Mouse (Mus musculus) gonadal fat pad, adult 2 months (tissue): ENCODE measurements around the gene Gm13941. TPM values are rescaled to one million over a fixed set of nuclear protein-coding genes. Genes with fewer than 3 reads are reported as not detected.

Experiments used
- DNase-seq: peaks from one replicate; pipeline ENCODE4 v3.0.0-alpha.2; 2012; ENCODE audit warnings: low read depth
- polyA plus RNA-seq: library from polyadenylated mRNA; depleted of rRNA; stranded (reverse); fragments of >200 nt; gene quantifications from 2 replicates; pipeline ENCODE4 v1.2.3, GENCODE M21; 2012; rRNA removed

Gm13941 gene
- not detected in 2 replicates for polyA plus RNA-seq

DNA sequence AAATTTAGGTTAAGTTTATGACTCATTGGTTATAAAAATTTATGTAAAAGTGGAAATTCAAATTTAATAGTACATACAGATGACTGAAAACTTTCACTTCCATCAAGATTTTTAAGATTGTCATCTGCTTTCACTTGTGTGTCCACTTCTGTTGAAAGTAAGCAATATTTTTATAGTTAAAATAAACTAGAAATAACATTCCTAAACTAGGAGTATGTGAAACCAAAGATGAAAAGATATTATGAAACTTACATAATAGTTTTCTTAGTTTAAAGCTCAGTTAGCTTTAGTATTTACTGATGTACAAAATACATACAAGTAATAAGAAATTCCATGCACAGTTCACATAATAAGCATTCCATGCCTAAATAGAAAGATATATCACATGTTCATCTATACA is at the start of gene Gm13941:
Gm13941 (minus strand) TSS at position 101 of the 400 bp plus-strand sequence.
- no peak for DNase-seq

DNA sequence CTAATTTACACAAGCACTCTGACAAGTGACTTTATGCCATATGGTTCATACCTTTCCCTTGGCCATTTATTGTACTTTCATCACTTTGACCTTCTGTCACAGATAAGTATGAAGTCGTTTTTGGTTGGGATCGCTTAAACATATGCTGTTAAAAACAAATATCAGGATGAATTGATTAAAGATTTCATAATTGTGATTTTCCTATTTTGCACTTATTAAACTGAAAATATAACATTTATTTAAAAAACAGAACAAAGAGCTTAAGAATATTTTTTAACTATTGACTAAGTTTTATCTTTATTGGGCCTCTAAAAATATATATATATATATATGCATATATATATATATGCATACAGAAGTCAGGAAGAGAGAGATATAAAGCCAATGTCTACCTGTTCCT is 47.1 kb upstream of the Gm13941 start, which contains the start of gene Gm15130:
Gm15130 (minus strand) TSS at position 101 of the 400 bp plus-strand sequence.
- DNase-seq: no peak

DNA sequence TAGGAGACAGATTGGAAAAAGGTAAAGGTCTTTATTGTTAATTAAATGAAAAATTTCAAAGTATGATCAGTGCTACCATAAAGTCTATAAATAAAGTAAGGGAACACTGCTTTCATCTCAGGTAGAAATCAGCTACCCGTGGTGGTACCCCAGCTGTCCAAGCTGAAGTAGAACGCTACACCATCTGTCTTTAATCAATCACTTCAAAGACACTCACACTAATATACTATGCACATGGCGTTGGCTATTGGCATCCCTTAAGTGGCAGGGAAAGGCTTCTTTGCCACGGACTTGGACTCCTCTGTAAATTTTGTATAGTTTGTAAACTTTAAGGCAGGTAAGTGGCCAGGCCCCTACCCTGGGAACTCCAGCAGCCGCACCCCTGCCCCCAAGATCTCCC is 30.0 kb upstream of the Gm13941 start:
- DNase-seq: no peak

DNA sequence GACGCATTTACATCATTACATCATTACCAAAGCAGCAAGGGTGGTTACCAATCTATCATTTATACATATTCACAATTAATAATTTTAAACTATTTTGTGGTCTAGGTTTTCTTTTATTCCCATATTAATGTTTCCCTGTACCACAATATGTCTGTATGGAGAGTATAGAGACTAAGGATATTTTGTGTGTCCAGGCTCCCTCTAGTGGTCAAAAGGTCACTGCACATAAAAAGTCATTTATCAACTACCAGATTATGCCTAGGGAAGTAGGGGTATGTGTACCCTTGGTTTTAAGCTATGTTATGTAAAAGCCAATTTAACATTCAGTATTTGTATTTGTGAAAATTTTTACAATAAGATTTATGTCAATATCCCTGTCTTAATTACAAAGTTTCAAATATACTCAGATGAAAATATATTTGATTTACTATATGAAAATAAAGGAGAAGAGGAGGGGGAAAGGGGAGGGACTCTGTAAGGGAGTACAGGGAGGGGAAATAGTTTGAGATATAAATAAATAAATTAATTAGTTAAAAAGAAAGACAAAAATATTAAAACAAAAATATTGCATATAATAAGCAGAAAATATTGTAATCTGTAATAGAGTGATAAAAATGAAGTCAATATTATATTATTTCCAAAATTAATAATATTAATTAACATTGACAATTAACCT is 47.1 kb downstream of the Gm13941 start:
- DNase-seq: no peak

Other genes with a start within 250 kb of the Gm13941 start
- 0.95 and 1.2 TPM in 2 replicates for gene Ano3, start 155.1 kb downstream of the Gm13941 start, polyA plus RNA-seq
- gene Gm15130, start 47.0 kb upstream of the Gm13941 start, polyA plus RNA-seq: not detected in 2 replicates
- 0.14 TPM in 1 of 2 replicates, not detected in the other for gene 4930430A15Rik, start 123.6 kb upstream of the Gm13941 start, polyA plus RNA-seq
- not detected in 2 replicates for gene Olfr1275, start 129.3 kb upstream of the Gm13941 start, polyA plus RNA-seq
- gene Olfr1276, start 148.5 kb upstream of the Gm13941 start, polyA plus RNA-seq: not detected in 2 replicates
- not detected in 2 replicates for gene Olfr1277, start 168.1 kb upstream of the Gm13941 start, polyA plus RNA-seq
- gene Olfr1278, start 184.2 kb upstream of the Gm13941 start, polyA plus RNA-seq: not detected in 2 replicates
- gene Olfr1279, start 194.7 kb upstream of the Gm13941 start, polyA plus RNA-seq: not detected in 2 replicates
- not detected in 2 replicates for gene Olfr1280, start 208.0 kb upstream of the Gm13941 start, polyA plus RNA-seq
- not detected in 2 replicates for gene Olfr1281, start 220.5 kb upstream of the Gm13941 start, polyA plus RNA-seq
- not detected in 2 replicates for gene Olfr1282, start 230.1 kb upstream of the Gm13941 start, polyA plus RNA-seq